Mouse (Mus musculus) ovary, postnatal 10 days (tissue): ENCODE measurements around the gene Tmod1.

Source experiments
- DNase-seq: peaks from one replicate; pipeline ENCODE4 v3.0.0; 2022; ENCODE audit warnings: low spot score

The Tmod1 gene

GRCm38 (mm10) chr4:46131791-46132190 lies 93.1 kb downstream of the Tmod1 start:
- no peak for DNase-seq

GRCm38 (mm10) chr4:46137629-46138286 lies 99.0 kb downstream of the Tmod1 start:
- no peak for DNase-seq

- DNase-seq: peak; percentile 90
These were observed 99.8 kb downstream of the Tmod1 start, which contains the start of the genes Ncbp1 and Tstd2 for GRCm38 (mm10) chr4:46138287-46139222. Gene Ncbp1 (plus strand): TSS chr4:46138613. Gene Tstd2 (minus strand): TSS chr4:46138694.

- no peak for DNase-seq
These were observed 105.6 kb downstream of the Tmod1 start for GRCm38 (mm10) chr4:46144323-46144722.

GRCm38 (mm10) chr4:46146881-46147280 lies 108.1 kb downstream of the Tmod1 start:
- no peak for DNase-seq

- no peak for DNase-seq
These were observed 113.3 kb downstream of the Tmod1 start for GRCm38 (mm10) chr4:46151903-46152544.

- no peak for DNase-seq
These were observed 125.3 kb downstream of the Tmod1 start for GRCm38 (mm10) chr4:46164027-46164426.
